Mouse (Mus musculus) G1E (cell line): ENCODE data around the gene Erf.

ENCODE experiments used
- CTCF ChIP-seq: IDR thresholded peaks from 2 replicates; pipeline ENCODE4 v1.5.1; 2012; ENCODE audit warnings: low read depth, low read length, inconsistent platforms, mixed read lengths
- TAL1 ChIP-seq: conservative IDR thresholded peaks from 2 replicates; pipeline ENCODE4 v1.6.1; 2012; ENCODE audit warnings: low read depth, low read length, inconsistent platforms, mixed read lengths

DNA sequence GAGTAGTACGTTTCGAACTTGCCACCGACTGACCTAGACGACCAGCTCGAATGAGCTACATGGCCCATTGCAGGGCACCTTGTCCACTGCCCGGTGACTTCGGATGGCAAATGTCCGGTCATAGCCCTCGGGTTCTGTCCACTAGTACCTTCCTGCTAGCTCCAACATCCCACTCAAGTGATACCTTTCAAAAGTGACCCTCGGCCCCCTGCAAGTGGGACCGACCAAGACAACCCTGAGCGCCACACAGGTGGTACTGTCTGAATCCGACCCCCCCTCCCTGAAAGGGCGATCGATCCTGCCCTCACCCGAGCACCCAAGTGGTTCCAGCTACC is 31.2 kb downstream of the Erf start:
- TF ChIP-seq CTCF, result no peak
- TF ChIP-seq TAL1, result no peak
